Mouse (Mus musculus): ENCODE measurements around the gene Dnajc11.

The Dnajc11 gene

GRCm38 (mm10) chr4:151985886-151986285 is 52.4 kb downstream of the Dnajc11 start:
- DNase-seq (ENCODE audit: low spot score in 2 of 2), result no peak

- no peak for DNase-seq (ENCODE audit: low spot score in 2 of 2)
Observed at GRCm38 (mm10) chr4:151986650-151987049, 53.2 kb downstream of the Dnajc11 start.

GRCm38 (mm10) chr4:151988014-151988341 is 54.5 kb downstream of the Dnajc11 start:
- DNase-seq (ENCODE audit: low spot score in 2 of 2), result no peak

- DNase-seq (ENCODE audit: low spot score in 2 of 2), result peak; percentile 79 to 82
Observed at GRCm38 (mm10) chr4:151988342-151989109, 55.0 kb downstream of the Dnajc11 start, which contains the start of gene Thap3. TSS of gene Thap3 (minus strand) at chr4:151988997.

GRCm38 (mm10) chr4:151989110-151989488 is 55.6 kb downstream of the Dnajc11 start:
- no peak for DNase-seq (ENCODE audit: low spot score in 2 of 2)

GRCm38 (mm10) chr4:151992091-151992490 is 58.6 kb downstream of the Dnajc11 start:
- no peak for DNase-seq (ENCODE audit: low spot score in 2 of 2)

GRCm38 (mm10) chr4:151993035-151993434 is 59.5 kb downstream of the Dnajc11 start:
- no peak for DNase-seq (ENCODE audit: low spot score in 2 of 2)

GRCm38 (mm10) chr4:151994228-151995171 is 61.0 kb downstream of the Dnajc11 start:
- DNase-seq (ENCODE audit: low spot score in 2 of 2), result peak; percentile 25 to 38

GRCm38 (mm10) chr4:151995371-151996172 is 62.1 kb downstream of the Dnajc11 start:
- DNase-seq (ENCODE audit: low spot score in 2 of 2), result peak in 1 of 2 experiments; percentile 47

GRCm38 (mm10) chr4:151996173-151996950 is 62.9 kb downstream of the Dnajc11 start, which contains the start of gene Phf13:
TSS of gene Phf13 (minus strand) at chr4:151996258.
- DNase-seq (ENCODE audit: low spot score in 2 of 2), result peak; percentile 98

GRCm38 (mm10) chr4:151996951-151997222 is 63.4 kb downstream of the Dnajc11 start:
- no peak for DNase-seq (ENCODE audit: low spot score in 2 of 2)

- no peak for DNase-seq (ENCODE audit: low spot score in 2 of 2)
Observed at GRCm38 (mm10) chr4:151997701-151998100, 64.2 kb downstream of the Dnajc11 start.

GRCm38 (mm10) chr4:151999481-151999880 is 66.0 kb downstream of the Dnajc11 start:
- DNase-seq (ENCODE audit: low spot score in 2 of 2), result no peak

GRCm38 (mm10) chr4:152000906-152001305 is 67.4 kb downstream of the Dnajc11 start:
- DNase-seq (ENCODE audit: low spot score in 2 of 2), result no peak

- DNase-seq (ENCODE audit: low spot score in 2 of 2), result no peak
Observed at GRCm38 (mm10) chr4:152001335-152001734, 67.8 kb downstream of the Dnajc11 start.

- no peak for DNase-seq (ENCODE audit: low spot score in 2 of 2)
Observed at GRCm38 (mm10) chr4:152002063-152002462, 68.6 kb downstream of the Dnajc11 start.

GRCm38 (mm10) chr4:152006137-152006536 is 72.6 kb downstream of the Dnajc11 start:
- no peak for DNase-seq (ENCODE audit: low spot score in 2 of 2)

- DNase-seq (ENCODE audit: low spot score in 2 of 2), result no peak
Observed at GRCm38 (mm10) chr4:152006812-152007211, 73.3 kb downstream of the Dnajc11 start.

GRCm38 (mm10) chr4:152007481-152008147 is 74.1 kb downstream of the Dnajc11 start:
- DNase-seq (ENCODE audit: low spot score in 2 of 2), result no peak

GRCm38 (mm10) chr4:152008148-152008500 is 74.6 kb downstream of the Dnajc11 start:
- no peak for DNase-seq (ENCODE audit: low spot score in 2 of 2)

GRCm38 (mm10) chr4:152008622-152009075 is 75.2 kb downstream of the Dnajc11 start, which contains the start of gene Klhl21:
TSS of gene Klhl21 (plus strand) at chr4:152008803.
- peak; percentile 79 to 82 for DNase-seq (ENCODE audit: low spot score in 2 of 2)
